Mouse (Mus musculus) ES-E14 (cell line): ENCODE measurements around the gene Radil.

Experiments
- CHD2 ChIP-seq: IDR thresholded peaks from 2 replicates; pipeline ENCODE4 v1.6.1; 2014; ENCODE audit warnings: mild to moderate bottlenecking, low read depth, low read length, inconsistent platforms
- ZNF384 ChIP-seq: IDR thresholded peaks from 2 replicates; pipeline ENCODE4 v1.6.1; 2012; ENCODE audit warnings: low read depth, low read length, inconsistent platforms

GRCm38 (mm10) chr5:142547066-142547465, 3.8 kb downstream of the Radil start:
- TF ChIP-seq CHD2 (no peak), ZNF384 (no peak)
